Mouse (Mus musculus): ENCODE data around the gene Tmem178. TPM values are rescaled to one million over a fixed set of nuclear protein-coding genes. Genes with fewer than 3 reads are reported as not detected.

Tmem178 gene
- total RNA-seq (2021): under 1 TPM; 0.28 to 0.50 TPM
- long read RNA-seq, experiment 1: 0 reads
- long read RNA-seq, experiment 2: 0 reads

DNA sequence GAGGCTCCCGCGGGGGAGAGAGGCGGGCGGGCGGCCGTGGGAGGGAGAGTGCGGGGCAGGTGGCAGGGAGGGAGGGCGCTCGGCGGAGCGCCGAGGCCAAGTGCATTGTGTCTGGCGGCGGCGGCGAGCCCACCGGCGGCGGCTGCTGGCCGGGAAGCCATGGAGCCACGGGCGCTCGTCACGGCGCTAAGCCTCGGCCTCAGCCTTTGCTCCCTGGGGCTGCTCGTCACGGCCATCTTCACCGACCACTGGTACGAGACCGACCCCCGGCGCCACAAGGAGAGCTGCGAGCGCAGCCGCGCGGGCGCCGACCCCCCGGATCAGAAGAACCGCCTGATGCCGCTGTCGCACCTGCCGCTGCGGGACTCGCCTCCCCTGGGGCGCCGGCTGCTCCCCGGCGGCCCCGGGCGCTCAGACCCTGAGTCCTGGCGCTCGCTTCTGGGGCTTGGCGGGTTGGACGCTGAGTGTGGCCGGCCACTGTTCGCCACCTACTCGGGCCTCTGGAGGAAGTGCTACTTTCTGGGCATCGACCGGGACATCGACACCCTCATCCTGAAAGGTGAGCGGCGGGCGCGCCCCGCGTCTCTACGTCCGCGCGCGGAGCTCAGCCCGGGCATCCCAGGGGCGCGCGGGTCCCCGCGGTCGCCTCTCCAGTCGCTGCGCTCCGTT is at the start of gene Tmem178:
TSS of gene Tmem178 (plus strand) at position 103 of the 669 bp plus-strand sequence.
- no peak for DNase-seq

GRCm38 (mm10) chr17:80896481-80896880 is 48.0 kb upstream of the Tmem178 start:
- DNase-seq: no peak

GRCm38 (mm10) chr17:80897709-80898440 is 46.6 kb upstream of the Tmem178 start:
- no peak for DNase-seq

GRCm38 (mm10) chr17:80899513-80900199 is 44.8 kb upstream of the Tmem178 start:
- DNase-seq: peak; percentile 56 to 66

- DNase-seq: no peak
Observed at GRCm38 (mm10) chr17:80900200-80900520, 44.3 kb upstream of the Tmem178 start.

DNA sequence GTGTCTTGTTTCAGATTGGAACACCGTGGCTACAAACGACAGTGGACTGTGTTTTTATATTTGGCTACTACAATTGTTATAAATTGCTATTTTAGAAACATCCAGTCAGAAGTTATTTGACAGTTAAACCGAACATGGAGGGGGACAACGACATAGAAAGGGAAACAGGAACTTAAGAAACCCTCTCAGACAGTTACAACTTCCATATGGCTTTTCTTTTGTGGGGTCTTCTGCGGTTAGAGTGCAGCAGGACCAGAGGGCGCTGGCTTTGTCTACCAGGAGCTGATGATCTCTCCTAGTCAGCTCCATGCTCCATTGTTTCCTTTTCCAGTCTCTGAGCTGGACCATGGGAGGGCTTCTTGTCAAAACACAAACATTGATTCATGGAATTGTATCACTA is 42.5 kb upstream of the Tmem178 start:
- DNase-seq: no peak

DNA sequence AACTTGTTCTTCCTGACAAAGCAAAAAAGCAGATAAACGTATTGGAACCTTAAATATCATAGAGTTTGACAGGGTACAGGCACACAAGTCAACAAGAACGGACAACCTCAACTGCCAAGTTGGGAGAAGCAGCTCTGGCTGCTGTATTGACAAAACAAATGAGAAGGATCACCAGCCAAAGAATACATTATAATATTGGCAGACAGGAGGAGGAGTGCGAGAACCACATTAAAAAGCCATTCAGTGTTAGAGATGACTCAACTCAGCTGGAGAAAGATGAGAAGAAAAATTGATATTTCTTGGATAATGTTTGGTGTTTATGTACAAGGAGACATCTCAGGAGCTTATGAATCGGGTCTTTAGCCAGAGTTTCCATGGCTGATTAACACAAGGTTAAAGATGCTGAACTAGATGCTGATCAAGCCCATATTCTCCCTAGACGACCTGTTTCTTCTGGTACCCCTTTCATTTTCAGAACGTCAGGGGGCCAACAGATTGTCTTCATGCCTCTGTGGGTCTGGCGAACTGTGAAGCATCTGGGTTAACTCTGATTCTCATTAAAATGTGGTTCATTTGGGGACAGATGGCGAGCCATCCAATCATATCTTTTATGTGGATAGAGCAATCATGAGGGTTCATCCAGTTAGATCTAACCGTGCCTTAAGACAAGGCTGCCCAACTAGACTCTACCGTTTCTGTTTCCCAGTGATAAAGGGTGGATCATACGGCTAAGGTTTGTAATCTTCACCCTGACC is 41.1 kb upstream of the Tmem178 start:
- no peak for DNase-seq

DNA sequence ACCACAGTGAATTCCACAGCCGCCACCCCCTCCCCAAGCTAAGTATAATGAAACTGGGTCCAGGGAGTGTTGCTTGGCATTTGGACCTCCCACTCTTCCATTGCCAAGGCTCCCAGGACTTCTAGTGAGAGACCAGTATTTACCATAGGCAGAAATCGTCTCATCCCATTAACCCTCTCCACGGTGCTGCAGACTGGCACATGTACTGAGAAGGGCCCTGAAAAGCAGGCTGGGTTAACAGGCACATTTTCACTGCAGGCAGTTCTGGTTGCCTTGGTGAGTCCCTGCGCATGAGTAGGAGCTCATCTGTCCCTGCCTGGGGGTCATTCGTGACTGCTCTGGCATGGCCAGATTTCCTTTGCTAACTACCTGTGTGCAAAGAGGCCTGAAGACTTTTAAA is 40.4 kb upstream of the Tmem178 start:
- no peak for DNase-seq

DNA sequence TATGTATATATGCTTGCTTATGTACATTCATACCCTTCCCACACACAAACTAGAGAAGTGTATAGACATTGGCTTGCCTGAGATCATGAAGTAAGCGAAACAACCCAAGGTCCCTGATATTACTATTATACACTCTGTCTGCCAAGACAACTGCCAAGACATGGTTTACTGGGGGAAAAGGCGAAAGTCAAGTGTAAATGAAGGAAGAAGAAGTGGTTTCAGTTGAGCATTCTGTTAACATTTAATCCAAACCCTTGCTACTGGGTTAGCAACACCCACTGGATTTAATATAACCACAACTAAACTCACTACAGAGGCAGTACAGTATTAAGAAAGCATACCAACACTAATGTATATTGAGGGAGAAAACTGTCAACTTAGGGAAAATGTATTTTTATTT is 28.8 kb upstream of the Tmem178 start:
- no peak for DNase-seq

DNA sequence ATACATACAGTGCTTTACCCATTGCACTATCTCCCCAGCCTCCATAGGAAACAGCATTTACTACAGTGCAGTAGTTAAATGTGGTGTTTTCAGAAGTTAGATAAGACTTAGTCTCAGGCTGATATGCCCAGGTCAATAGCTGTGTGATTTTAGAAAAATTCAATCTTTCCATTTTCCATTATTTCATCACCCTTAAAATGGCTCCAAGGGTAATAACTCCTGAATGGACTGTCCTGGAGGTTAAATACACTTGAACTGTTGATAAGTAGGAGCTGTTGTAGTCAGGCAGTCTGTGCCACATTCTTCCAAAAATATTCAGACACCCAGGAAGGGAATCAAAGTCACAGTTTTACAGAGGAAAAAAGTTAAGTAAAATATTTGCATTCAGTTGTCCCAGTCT is 25.2 kb upstream of the Tmem178 start:
- no peak for DNase-seq

- DNase-seq: peak; percentile 40 to 70
Observed at GRCm38 (mm10) chr17:80921286-80922134, 22.9 kb upstream of the Tmem178 start.

- DNase-seq: no peak
Observed at GRCm38 (mm10) chr17:80925554-80925953, 18.9 kb upstream of the Tmem178 start.

- no peak for DNase-seq
Observed at GRCm38 (mm10) chr17:80927151-80927550, 17.3 kb upstream of the Tmem178 start.

GRCm38 (mm10) chr17:80932716-80933115 is 11.7 kb upstream of the Tmem178 start:
- peak; percentile 40 to 61 for DNase-seq

- peak; percentile 65 to 71 for DNase-seq
Observed at GRCm38 (mm10) chr17:80933401-80934029, 10.9 kb upstream of the Tmem178 start.

GRCm38 (mm10) chr17:80935807-80936519 is 8.5 kb upstream of the Tmem178 start:
- DNase-seq: no peak

DNA sequence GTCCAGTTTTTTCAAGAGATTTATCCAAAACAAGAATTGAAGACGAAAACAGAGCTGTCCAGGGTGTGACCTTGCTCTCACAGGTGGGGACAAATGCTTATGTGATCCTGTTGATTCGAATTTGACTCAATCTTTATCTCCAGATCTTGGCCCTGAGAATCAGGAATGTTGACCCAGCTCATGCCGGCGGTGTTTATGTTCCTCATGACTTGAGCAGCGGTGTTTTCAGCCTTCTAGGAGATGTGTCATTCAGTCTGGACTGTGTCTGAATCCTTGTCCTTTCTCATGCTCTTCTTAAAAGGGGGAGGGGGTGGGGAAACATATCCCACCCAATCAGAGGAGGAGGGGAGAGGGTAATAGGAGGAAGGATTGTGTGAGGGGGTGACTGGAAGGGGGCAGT is 7.9 kb upstream of the Tmem178 start:
- no peak for DNase-seq

DNA sequence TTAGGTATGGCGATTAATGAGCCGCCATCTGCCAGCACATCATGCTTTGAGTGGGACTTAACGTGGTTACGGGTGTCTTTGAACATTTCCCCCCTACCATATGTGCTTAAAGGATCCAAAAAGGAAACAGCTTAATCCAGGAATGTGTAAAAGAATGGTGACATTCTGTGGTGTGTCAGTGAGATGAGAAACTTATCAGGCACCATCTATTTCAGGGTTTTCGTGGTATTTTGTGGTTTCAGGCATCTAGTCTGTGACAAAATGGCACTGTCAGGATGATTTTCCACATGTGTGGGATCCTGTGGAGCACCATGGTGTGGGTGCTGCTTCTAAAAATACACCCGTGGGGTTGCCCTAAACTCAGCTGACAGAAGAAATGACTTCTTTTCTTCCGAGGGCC is 4.6 kb upstream of the Tmem178 start:
- no peak for DNase-seq

DNA sequence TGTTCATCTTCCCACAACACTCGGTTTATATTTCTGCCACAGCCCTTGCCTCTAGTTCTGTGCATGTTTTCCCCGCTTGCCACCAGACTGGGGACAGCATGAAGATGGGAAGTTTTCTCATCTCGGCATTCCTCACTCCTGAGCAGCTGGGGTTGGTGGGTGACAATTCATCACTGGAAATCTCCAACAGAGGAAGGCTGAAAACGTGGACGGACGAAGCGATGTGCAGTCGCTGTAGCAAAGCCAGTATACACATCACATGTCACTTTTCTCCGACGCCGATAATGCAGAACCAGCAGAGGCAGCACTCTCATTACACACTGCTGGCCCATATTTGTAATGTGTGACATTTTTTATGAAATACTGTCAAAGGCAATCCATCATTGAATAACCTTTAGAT is 2.6 kb upstream of the Tmem178 start:
- DNase-seq: no peak

DNA sequence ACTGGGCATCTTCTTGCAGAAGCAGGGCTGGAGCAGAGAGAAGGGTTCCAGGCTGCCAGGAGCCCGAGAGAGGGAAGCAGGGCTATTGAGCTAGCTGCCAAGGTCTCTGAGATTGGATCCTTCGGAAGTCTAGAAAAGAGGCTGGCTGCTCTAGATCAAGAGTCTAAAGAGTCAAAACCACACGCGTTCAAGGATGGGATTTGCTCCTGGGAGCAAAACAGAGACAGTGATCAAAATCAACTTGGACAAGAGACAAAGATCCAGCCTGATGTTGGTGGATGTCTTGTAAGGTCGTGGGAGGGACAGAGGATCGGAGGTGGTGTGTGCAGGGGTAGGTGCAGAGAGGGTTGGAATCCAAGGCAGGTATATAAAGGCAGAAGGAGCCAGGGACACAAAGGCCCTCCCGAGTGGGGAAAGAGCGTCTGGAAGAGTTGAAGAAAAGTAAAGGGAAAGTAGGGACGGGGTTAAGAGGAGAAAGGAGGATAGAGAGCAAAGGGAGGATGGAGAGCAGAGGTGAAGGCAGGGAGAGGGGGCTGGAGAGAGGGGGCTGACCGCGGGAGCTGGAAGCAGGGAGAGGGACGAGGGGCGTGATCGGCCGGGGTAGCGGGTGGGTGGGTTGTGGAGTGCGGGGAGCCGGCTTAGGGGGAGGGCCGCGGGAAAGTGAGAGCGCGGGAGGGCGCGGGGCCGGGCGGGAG is 450 bp upstream of the Tmem178 start:
- no peak for DNase-seq
